Mouse (Mus musculus) lung, postnatal 0 days (tissue): Measurements from ENCODE around the gene Pacsin1. TPM values are rescaled to one million over a fixed set of nuclear protein-coding genes. Genes with fewer than 3 reads are reported as not detected.

Source experiments
- ATAC-seq: fragments of 200-750 bp; cut with Nextera tagmentation; 2 replicates; pipeline ENCODE4 v1.8.0; 2017; ENCODE audit warnings: moderate library complexity
- DNase-seq: peaks from one replicate; pipeline ENCODE4 v3.0.0-alpha.2; 2016; ENCODE audit warnings: low spot score
- H3K27ac ChIP-seq: fragments of 300-500 bp; sonication (generic); 2 replicates; pipeline ENCODE4 v1.5.1; 2014; ENCODE audit warnings: antibody characterized with exemption, mild to moderate bottlenecking, low read length, mixed read lengths
- H3K27me3 ChIP-seq: fragments of 300-500 bp; sonication (generic); replicated peaks from 2 replicates; pipeline ENCODE4 v1.6.1; 2014; ENCODE audit warnings: low read length, mixed read lengths; ENCODE audit not compliant: insufficient read depth
- H3K36me3 ChIP-seq: fragments of 300-500 bp; sonication (generic); 2 replicates; pipeline ENCODE4 v1.6.1; 2014; ENCODE audit warnings: low read length, mixed read lengths; ENCODE audit not compliant: insufficient read depth
- H3K4me1 ChIP-seq: fragments of 300-500 bp; sonication (generic); 2 replicates; pipeline ENCODE4 v1.6.1; 2014; ENCODE audit warnings: antibody characterized with exemption, low read depth, low read length, mixed read lengths; ENCODE audit not compliant: insufficient read depth
- H3K4me2 ChIP-seq: fragments of 300-500 bp; sonication (generic); replicated peaks from 2 replicates; pipeline ENCODE4 v1.6.1; 2014; ENCODE audit warnings: low read depth, mild to moderate bottlenecking, low read length, moderate library complexity, mixed read lengths
- H3K4me3 ChIP-seq: fragments of 300-500 bp; sonication (generic); 2 replicates; pipeline ENCODE4 v1.5.1; 2014; ENCODE audit warnings: low read depth, low read length
- H3K9ac ChIP-seq: fragments of 300-500 bp; sonication (generic); replicated peaks from 2 replicates; pipeline ENCODE4 v1.6.1; 2014; ENCODE audit warnings: low read depth, mild to moderate bottlenecking
- H3K9me3 ChIP-seq: fragments of 300-500 bp; sonication (generic); 2 replicates; pipeline ENCODE4 v1.6.1; 2016; ENCODE audit warnings: low read length, mixed read lengths
- CTCF ChIP-seq: IDR thresholded peaks from 2 replicates; pipeline ENCODE4 v1.5.1; 2016; ENCODE audit warnings: antibody characterized with exemption, mild to moderate bottlenecking
- EP300 ChIP-seq: IDR thresholded peaks from 2 replicates; pipeline ENCODE4 v1.6.1; 2016; ENCODE audit warnings: antibody characterized with exemption, mild to moderate bottlenecking, control low read depth
- WGBS: fragments of 180-500 bp; shearing (Covaris S2); extraction: QIAGEN DNeasy Blood & Tissue Kit; methylation state at CpG from one replicate; pipeline ENCODE4 v1.1.7; 2014; 5-methylcytosine and 5-hydroxymethylcytosine counted together
- polyA plus RNA-seq: library from polyadenylated mRNA; unstranded; fragments of >200 nt; fragmentation: Nextera tagmentation; extraction: Ambion mirVana; gene quantifications from 2 replicates; pipeline ENCODE4 v1.2.1, GENCODE M21; 2015

Gene Pacsin1
- polyA plus RNA-seq, 1 experiment from 2014 or later: 0.70 TPM

GRCm38 (mm10) chr17:27642491-27643062, 12.7 kb upstream of the Pacsin1 start:
- Histone ChIP-seq H3K9ac (no peak overlapping the region), H3K36me3 (no peaks in the 10 kb centered on the region), H3K4me1 (no peaks in the 10 kb centered on the region), H3K9me3 (no peaks in the 10 kb centered on the region), H3K4me3 (no peak overlapping the region), H3K27me3 (no peaks in the 10 kb centered on the region), H3K4me2 (peak overlapping the region; percentile 14; the same call in 1 of the 2 replicates), H3K27ac (no peak overlapping the region)
- ATAC-seq (peak; percentile 55), DNase-seq (peak; percentile 36)
- WGBS: 10% methylated on average over 12 of the region's 12 CpGs
- no peak for TF ChIP-seq CTCF
- TF ChIP-seq EP300: no peak

- no peak overlapping the region for H3K9ac ChIP-seq
- H3K27ac ChIP-seq: no peak overlapping the region
- no peaks in the 10 kb centered on the region for H3K9me3 ChIP-seq
- H3K36me3 ChIP-seq: no peaks in the 10 kb centered on the region
- H3K4me1 ChIP-seq: no peaks in the 10 kb centered on the region
- H3K4me3 ChIP-seq: no peak overlapping the region
- no peak for TF ChIP-seq EP300
- no peak for TF ChIP-seq CTCF
- H3K27me3 ChIP-seq: no peaks in the 10 kb centered on the region
- DNase-seq (no peak), ATAC-seq (peak; percentile 34; the same call in 1 of the 2 replicates)
- no peak overlapping the region for H3K4me2 ChIP-seq
- WGBS: 30% methylated on average over 5 of the region's 6 CpGs
Observed at GRCm38 (mm10) chr17:27643101-27643500, 12.2 kb upstream of the Pacsin1 start.

GRCm38 (mm10) chr17:27643756-27644155, 11.6 kb upstream of the Pacsin1 start:
- no peak for TF ChIP-seq CTCF
- TF ChIP-seq EP300: no peak
- no peak overlapping the region for H3K9ac ChIP-seq
- ATAC-seq (no peak), DNase-seq (no peak)
- H3K27me3 ChIP-seq: no peaks in the 10 kb centered on the region
- 75% methylated on average over 9 of the region's 9 CpGs for WGBS
- no peak overlapping the region for H3K27ac ChIP-seq
- no peak overlapping the region for H3K4me3 ChIP-seq
- no peak overlapping the region for H3K4me2 ChIP-seq
- H3K4me1 ChIP-seq: no peaks in the 10 kb centered on the region
- H3K9me3 ChIP-seq: no peaks in the 10 kb centered on the region
- no peaks in the 10 kb centered on the region for H3K36me3 ChIP-seq

GRCm38 (mm10) chr17:27644572-27644971, 10.7 kb upstream of the Pacsin1 start:
- Histone ChIP-seq H3K27me3 (no peaks in the 10 kb centered on the region), H3K9ac (no peak overlapping the region), H3K9me3 (no peaks in the 10 kb centered on the region), H3K4me2 (no peak overlapping the region), H3K4me3 (no peak overlapping the region), H3K36me3 (no peaks in the 10 kb centered on the region), H3K27ac (no peak overlapping the region), H3K4me1 (no peaks in the 10 kb centered on the region)
- TF ChIP-seq EP300 (no peak), CTCF (peak; percentile 38)
- ATAC-seq: no peak
- DNase-seq: no peak
- 33% methylated on average over 2 of the region's 2 CpGs for WGBS

- TF ChIP-seq EP300: no peak
- TF ChIP-seq CTCF: no peak
- no peak for ATAC-seq
Observed at GRCm38 (mm10) chr17:27645807-27646206, 9.5 kb upstream of the Pacsin1 start.

GRCm38 (mm10) chr17:27650160-27650559, 5.1 kb upstream of the Pacsin1 start:
- TF ChIP-seq EP300 (no peak), CTCF (peak; percentile 88)
- ATAC-seq (no peak; the same call in 1 of the 2 replicates), DNase-seq (peak; percentile 70)
- WGBS: 9% methylated on average over 12 of the region's 12 CpGs
- H3K36me3 ChIP-seq: no peaks in the 10 kb centered on the region
- no peak overlapping the region for H3K4me2 ChIP-seq
- H3K27me3 ChIP-seq: peaks cover 5% of the 10 kb centered on the region
- no peak overlapping the region for H3K27ac ChIP-seq
- H3K9ac ChIP-seq: no peak overlapping the region
- no peak overlapping the region for H3K4me3 ChIP-seq
- no peaks in the 10 kb centered on the region for H3K4me1 ChIP-seq
- H3K9me3 ChIP-seq: no peaks in the 10 kb centered on the region

More at GRCm38 (mm10) chr17:27645807-27646206, 9.5 kb upstream of the Pacsin1 start:
- 30% methylated on average over 7 of the region's 7 CpGs for WGBS
- Histone ChIP-seq H3K4me3 (no peak overlapping the region), H3K36me3 (no peaks in the 10 kb centered on the region), H3K9me3 (no peaks in the 10 kb centered on the region), H3K4me2 (no peak overlapping the region), H3K27ac (no peak overlapping the region), H3K27me3 (no peaks in the 10 kb centered on the region), H3K9ac (no peak overlapping the region), H3K4me1 (no peaks in the 10 kb centered on the region)
- no peak for DNase-seq
